Mouse (Mus musculus): ENCODE data around the gene Tmed3.

GRCm38 (mm10) chr9:89674014-89674618 is 30.8 kb downstream of the Tmed3 start:
- TF ChIP-seq CTCF (IDR thresholded peaks at IDR 0.05; ENCODE audit: insufficient read depth, low read depth, low read length) = no peak
- TF ChIP-seq POLR2A (IDR thresholded peaks at IDR 0.05; ENCODE audit: insufficient read depth, low read depth, low read length) = no peak

Measured in olfactory bulb, adult 2 months (tissue).